Mouse (Mus musculus): ENCODE results near the gene Sulf2.
A peak's percentile ranks its signal among the peaks of the same experiment; 100 is the strongest.

The Sulf2 gene

GRCm38 (mm10) chr2:166059684-166060423, 95.6 kb downstream of the Sulf2 start:
- DNase-seq (ENCODE audit: low read depth, low spot score) = peak; percentile 68

- DNase-seq (ENCODE audit: low read depth, low spot score) = no peak
These were observed 101.4 kb downstream of the Sulf2 start for GRCm38 (mm10) chr2:166054002-166054539.

DNA sequence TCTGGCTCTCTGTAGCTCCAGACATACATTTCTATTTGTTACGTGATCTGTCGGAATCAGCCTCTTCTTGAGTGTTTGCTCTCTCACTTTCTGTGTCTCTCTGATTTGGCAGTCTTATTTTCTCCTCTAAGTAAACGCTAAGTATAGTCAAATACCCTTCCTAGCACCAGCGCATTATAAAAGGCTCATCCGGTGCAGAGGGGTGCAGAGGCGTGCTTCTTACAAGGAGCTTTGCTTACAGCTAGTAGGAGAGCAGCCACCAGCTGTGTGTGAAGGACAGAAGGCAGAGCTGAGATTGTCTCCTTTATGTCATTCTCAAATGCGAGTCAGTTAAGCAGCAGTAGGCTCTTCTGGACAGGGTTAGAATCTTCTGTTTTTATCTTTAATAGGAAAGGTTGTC, 103.5 kb downstream of the Sulf2 start:
- no peak for DNase-seq (ENCODE audit: low read depth, low spot score)

GRCm38 (mm10) chr2:166051421-166051820, 104.0 kb downstream of the Sulf2 start:
- DNase-seq (ENCODE audit: low read depth, low spot score) = no peak

- DNase-seq (ENCODE audit: low read depth, low spot score) = no peak
These were observed 106.6 kb downstream of the Sulf2 start for GRCm38 (mm10) chr2:166048852-166049251.

DNA sequence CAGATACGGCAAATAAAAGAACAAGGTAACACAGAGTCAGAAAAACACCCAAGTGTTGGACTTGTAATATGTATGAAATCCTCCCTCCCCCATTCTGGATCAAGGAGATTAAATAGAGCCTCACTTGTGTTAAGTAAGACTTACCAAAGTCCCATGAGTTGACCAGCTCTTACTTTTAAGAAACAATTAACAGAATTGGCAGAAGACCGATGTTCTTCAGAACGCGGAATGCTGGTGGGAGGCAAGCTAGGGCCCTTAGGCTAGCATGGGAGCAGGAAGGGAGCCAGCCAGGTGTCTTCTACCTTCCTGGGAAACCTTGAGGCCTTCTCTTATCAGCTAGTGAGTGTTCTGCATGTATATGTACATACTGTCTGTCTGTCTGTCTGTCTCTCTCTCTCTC, 107.5 kb downstream of the Sulf2 start:
- no peak for DNase-seq (ENCODE audit: low read depth, low spot score)

GRCm38 (mm10) chr2:166045549-166046501, 109.6 kb downstream of the Sulf2 start:
- no peak for DNase-seq (ENCODE audit: low read depth, low spot score)

- DNase-seq (ENCODE audit: low read depth, low spot score) = no peak
These were observed 110.5 kb downstream of the Sulf2 start for GRCm38 (mm10) chr2:166045006-166045405.

GRCm38 (mm10) chr2:166042542-166042941, 112.9 kb downstream of the Sulf2 start:
- no peak for DNase-seq (ENCODE audit: low read depth, low spot score)

DNA sequence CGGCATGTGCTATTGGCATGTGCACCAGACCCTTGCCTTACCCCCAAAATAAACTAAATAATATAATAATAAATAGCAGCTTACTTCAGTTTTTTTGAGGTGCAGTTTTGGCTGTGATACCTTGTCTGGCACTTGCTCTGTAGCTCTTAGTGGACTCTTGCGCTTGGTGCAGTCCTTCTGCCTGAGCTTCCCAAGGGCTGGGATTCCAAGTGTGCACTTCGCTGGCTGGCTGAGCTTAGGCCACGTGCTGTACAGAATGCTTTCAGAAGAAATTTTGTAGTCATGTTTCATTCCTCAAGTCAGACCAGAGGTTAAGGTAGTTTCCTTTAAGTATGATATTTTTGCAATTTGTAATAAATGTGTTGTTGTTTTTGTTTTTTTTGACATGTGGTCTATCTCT, 115.8 kb downstream of the Sulf2 start:
- DNase-seq (ENCODE audit: low read depth, low spot score) = no peak

GRCm38 (mm10) chr2:166035725-166036124, 119.7 kb downstream of the Sulf2 start:
- DNase-seq (ENCODE audit: low read depth, low spot score) = peak; percentile 83

DNA sequence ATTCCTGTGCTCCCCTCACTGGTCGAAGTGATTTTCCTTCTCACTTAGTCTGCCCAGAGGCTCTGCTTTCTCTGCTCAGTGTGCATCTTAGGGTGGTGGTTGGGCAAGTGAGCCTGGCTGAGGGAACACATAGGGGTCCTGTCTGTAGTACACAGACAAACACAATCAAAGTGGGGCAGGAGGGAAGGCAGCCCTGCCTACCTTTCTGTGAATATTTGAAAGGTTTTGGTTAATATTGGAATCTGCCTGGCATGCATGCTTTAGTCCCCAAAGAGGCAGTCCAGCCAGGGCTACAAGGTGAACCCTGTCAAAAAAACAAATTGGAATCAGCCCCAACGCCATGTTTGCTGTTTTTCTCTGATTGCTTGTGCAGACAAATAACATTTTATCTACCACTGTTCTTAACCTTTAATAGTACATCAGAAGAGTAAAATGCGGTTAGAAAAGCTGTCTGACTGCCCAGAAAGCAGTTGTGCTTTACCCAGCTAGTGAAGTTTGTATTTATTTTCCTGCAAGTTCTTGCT, 120.4 kb downstream of the Sulf2 start:
- no peak for DNase-seq (ENCODE audit: low read depth, low spot score)

GRCm38 (mm10) chr2:166032628-166033027, 122.8 kb downstream of the Sulf2 start:
- no peak for DNase-seq (ENCODE audit: low read depth, low spot score)

GRCm38 (mm10) chr2:166031120-166031929, 124.1 kb downstream of the Sulf2 start:
- peak; percentile 78 for DNase-seq (ENCODE audit: low read depth, low spot score)

DNA sequence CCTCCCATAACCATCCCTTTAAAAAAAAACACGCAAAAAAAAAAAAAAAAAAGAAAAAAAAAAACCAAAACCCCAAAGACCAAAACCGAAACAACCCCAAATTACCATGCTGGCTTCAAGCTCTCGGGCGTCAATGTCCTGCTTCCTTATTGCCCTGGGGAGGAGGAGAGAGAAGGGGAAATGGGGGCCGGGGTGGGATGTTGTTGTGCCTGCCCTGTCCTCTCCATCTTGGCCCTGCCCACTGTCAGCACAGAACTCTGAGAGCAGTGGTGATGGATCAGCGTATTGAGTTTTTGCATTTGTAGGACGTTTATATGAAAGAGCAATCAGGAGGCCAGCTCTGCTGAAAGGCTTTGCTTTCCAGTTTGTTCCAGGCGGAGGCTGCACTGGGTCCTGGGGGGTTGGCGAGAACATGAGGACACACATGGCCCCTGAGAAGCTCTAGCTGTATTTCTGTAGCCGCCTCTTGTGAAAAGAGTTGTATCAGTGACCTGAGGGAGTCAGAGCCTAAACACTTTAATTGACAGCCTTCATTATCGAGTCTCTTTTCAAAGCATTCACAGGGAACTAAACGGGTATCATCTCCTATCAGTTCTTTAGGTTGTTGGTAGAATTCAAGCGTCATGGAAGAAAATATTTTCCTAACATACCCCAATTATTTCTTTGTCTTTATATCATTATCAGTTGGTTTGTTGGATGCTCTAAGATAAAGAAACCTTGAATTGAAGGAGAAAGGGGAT, 125.0 kb downstream of the Sulf2 start:
- no peak for DNase-seq (ENCODE audit: low read depth, low spot score)

- no peak for DNase-seq (ENCODE audit: low read depth, low spot score)
These were observed 126.2 kb downstream of the Sulf2 start for GRCm38 (mm10) chr2:166029232-166029631.

DNA sequence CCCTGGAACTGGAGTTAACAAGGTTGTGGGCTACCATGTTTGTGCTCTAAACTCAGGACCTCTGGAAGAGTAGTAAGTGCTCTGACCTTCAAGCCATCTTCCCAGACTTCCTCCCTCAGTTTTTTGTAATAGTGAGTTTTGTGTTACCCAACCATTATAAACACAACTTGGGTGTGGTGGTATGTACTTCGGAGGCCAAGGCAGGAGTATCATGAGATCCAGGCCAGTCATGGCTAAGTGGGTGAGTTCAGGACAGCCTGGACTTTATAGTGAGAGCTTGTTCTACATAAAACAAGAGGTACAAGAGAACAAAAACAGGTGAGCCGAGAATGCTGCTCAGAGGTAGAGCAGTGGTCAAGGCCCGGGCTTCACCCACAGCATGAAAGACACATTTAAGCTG, 127.6 kb downstream of the Sulf2 start:
- DNase-seq (ENCODE audit: low read depth, low spot score) = no peak

DNA sequence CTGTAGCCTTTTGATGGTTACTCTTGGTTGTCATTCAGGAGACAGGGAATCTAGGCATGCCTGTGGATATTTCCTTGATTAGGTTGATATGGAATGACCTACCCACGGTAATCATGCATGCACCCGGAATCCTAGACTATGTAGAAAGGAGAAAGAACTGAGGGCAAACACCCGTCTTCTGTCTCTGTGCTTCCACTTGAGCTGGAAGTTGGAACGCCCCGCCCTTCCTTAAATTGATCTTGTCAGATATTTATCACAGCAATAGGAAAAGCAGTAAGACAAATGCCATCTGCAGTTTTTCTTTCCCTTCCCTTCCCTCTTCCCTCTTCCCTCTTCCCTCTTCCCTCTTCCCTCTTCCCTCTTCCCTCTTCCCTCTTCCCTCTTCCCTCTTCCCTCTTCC, 129.5 kb downstream of the Sulf2 start:
- DNase-seq (ENCODE audit: low read depth, low spot score) = no peak

DNA sequence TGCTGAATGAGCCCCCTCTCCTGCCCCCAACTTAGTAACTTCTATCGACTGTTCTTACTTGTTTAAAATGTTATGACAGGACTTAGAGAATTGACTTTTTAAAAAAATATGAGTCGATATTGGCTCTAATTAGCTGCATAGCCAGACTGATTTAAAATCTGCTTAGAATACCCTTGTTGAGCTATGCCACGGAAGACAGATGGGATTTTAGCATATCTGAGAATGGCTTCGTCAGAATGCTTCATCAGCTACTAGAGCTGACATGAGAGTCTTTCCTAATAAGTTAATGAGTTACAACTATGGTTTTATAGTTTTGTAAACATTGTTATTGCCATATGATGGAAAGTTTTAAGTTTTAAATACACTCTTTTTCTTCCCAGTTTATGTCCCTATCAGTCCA, 130.8 kb downstream of the Sulf2 start:
- no peak for DNase-seq (ENCODE audit: low read depth, low spot score)

GRCm38 (mm10) chr2:166024079-166024478, 131.4 kb downstream of the Sulf2 start:
- no peak for DNase-seq (ENCODE audit: low read depth, low spot score)

Data from ES-CJ7 (cell line).